Mouse (Mus musculus) right cerebral cortex, postnatal 10 days (tissue): Measurements from ENCODE around the gene Gmppb.
"Not testable (repeated sequence)": the region's sequence is repeated elsewhere in the genome, so short reads cannot be mapped to it uniquely, and the experiment has no call there.

ENCODE experiments used
- DNase-seq, 2 experiments: peaks; one replicate each; pipeline ENCODE4 v3.0.0; 2021; ENCODE audit warnings: low spot score in 2 of 2

Gene Gmppb

GRCm38 (mm10) chr9:108049016-108049455 lies at the start of gene Gmppb:
Gene Gmppb (plus strand): TSS chr9:108049242.
- peak; percentile 98 to 99 for DNase-seq

GRCm38 (mm10) chr9:108001922-108002770 lies 46.9 kb upstream of the Gmppb start, which contains the start of gene Ip6k1:
Gene Ip6k1 (plus strand): TSS chr9:108002501.
- peak; percentile 100 for DNase-seq

GRCm38 (mm10) chr9:108002778-108003530 lies 46.1 kb upstream of the Gmppb start:
- peak in 1 of 2 experiments; percentile 61 for DNase-seq

GRCm38 (mm10) chr9:108003531-108003890 lies 45.5 kb upstream of the Gmppb start:
- no peak for DNase-seq

- no peak for DNase-seq
These were observed 41.0 kb upstream of the Gmppb start for GRCm38 (mm10) chr9:108008041-108008440.

- no peak for DNase-seq
These were observed 38.7 kb upstream of the Gmppb start for GRCm38 (mm10) chr9:108010385-108010784.

- DNase-seq, result not testable (repeated sequence)
These were observed 35.5 kb upstream of the Gmppb start for GRCm38 (mm10) chr9:108013577-108013976.

GRCm38 (mm10) chr9:108017127-108017526 lies 31.9 kb upstream of the Gmppb start:
- DNase-seq, result no peak

GRCm38 (mm10) chr9:108020741-108021140 lies 28.3 kb upstream of the Gmppb start:
- no peak for DNase-seq

GRCm38 (mm10) chr9:108023216-108023615 lies 25.8 kb upstream of the Gmppb start:
- DNase-seq, result no peak

- no peak for DNase-seq
These were observed 22.5 kb upstream of the Gmppb start for GRCm38 (mm10) chr9:108026584-108026983.

- no peak for DNase-seq
These were observed 21.2 kb upstream of the Gmppb start for GRCm38 (mm10) chr9:108027867-108028266.

- DNase-seq, result no peak
These were observed 16.9 kb upstream of the Gmppb start for GRCm38 (mm10) chr9:108032126-108032525.

GRCm38 (mm10) chr9:108035331-108036156 lies 13.5 kb upstream of the Gmppb start:
- peak in 1 of 2 experiments; percentile 15 for DNase-seq

GRCm38 (mm10) chr9:108044751-108045492 lies 4.1 kb upstream of the Gmppb start:
- DNase-seq, result no peak

GRCm38 (mm10) chr9:108046582-108046981 lies 2.5 kb upstream of the Gmppb start:
- DNase-seq, result no peak

GRCm38 (mm10) chr9:108047601-108048565 lies 1.2 kb upstream of the Gmppb start:
- no peak for DNase-seq

- DNase-seq, result no peak
These were observed 481 bp upstream of the Gmppb start for GRCm38 (mm10) chr9:108048566-108048955.

GRCm38 (mm10) chr9:108049561-108050251 lies 664 bp downstream of the Gmppb start:
- DNase-seq, result peak in 1 of 2 experiments; percentile 32
